ENCODE assay signal across 8 mouse cellular contexts in the genomic region with DNA sequence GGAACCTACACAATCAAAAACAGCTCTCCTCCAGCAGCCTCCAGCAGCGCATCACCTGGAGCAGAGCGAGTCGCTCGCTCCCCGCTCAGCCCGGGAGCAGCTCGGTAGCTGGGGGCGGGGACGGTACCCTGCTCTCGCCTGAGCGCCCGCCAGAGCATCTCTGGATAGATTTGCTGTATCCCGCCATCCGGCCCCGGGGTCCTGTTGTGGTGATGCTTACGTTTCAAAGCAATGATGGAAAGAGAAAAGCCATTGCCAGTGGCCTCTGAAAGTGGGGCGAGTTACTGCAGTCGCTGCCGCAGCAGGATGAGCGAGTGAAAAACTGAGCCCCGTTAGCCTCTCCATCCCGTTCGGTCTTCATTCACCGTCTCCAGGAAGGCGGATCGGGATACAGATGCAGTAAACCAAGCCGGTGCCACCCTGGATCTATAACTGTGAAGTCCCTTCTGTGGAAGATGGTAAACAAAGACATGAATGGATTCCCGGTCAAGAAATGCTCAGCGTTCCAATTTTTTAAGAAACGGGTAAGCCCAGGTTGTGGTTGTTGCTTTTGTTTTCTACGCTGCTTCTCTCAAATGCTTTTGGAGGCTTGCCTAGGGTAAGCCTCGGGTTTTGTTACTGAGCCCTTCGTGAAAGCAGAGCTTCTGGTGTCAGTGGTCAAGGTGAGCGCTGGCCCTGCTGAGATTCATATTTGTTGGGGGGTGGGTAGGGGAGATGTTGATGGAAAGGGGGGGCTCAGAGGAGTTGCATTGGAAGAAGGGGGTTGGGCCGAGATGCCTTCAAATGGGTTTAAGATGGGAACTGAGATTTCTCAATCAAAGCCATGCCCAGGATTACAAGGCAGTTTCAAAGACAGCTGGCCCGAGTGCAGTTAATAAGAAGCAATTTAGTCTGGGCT. TPM values are rescaled to one million over a fixed set of nuclear protein-coding genes. Genes with fewer than 3 reads are reported as not detected.
DNase-seq lines count a peak whose midpoint lies in the region; ATAC-seq and TF ChIP-seq lines count a peak whose summit lies in the region.

A gene (plus strand): TSS at position 1 of the 898 bp plus-strand sequence.

- peak; percentile 69 for ATAC-seq in activated CD4-positive, CD25-positive, alpha-beta regulatory T cell, adult 4 months
- ATAC-seq in intestine, postnatal 0 days: no peak
- ATAC-seq in liver, embryonic 14.5 days (ENCODE audit: insufficient read depth): no peak
- no peak; the same call in 1 of the 2 replicates for ATAC-seq in granulocyte monocyte progenitor cell, adult 5-6 weeks (replicated peaks; ENCODE audit: poor library complexity, severe bottlenecking)

- H3K4me2 ChIP-seq in CH12.LX (ENCODE audit: insufficient read depth, low read depth, poor library complexity, severe bottlenecking): peak within 1 kb of the TSS; percentile 47
- H3K4me2 ChIP-seq in intestine, postnatal 0 days (replicated peaks; ENCODE audit: low read depth): peak within 1 kb of the TSS; percentile 67
- H3K4me2 ChIP-seq in liver, embryonic 14.5 days (ENCODE audit: low read depth): peak within 1 kb of the TSS; percentile 34

- no peaks in the 10 kb centered on the region for H3K36me3 ChIP-seq in CH12.LX (replicated peaks in 1 of 2; ENCODE audit: control insufficient read depth in 1 of 2, insufficient read depth in 1 of 2, low read length in 1 of 2)
- H3K36me3 ChIP-seq in intestine, postnatal 0 days (ENCODE audit: control insufficient read depth, insufficient read depth): no peaks in the 10 kb centered on the region
- H3K36me3 ChIP-seq in liver, embryonic 14.5 days (replicated peaks; ENCODE audit: control insufficient read depth, insufficient read depth, low read depth): no peaks in the 10 kb centered on the region

- no peaks in the 10 kb centered on the region for H3K9me3 ChIP-seq in CH12.LX (replicated peaks; ENCODE audit: low read length)
- H3K9me3 ChIP-seq in intestine, postnatal 0 days (ENCODE audit: control insufficient read depth): no peaks in the 10 kb centered on the region
- H3K9me3 ChIP-seq in liver, embryonic 14.5 days (ENCODE audit: control insufficient read depth, low read length): no peaks in the 10 kb centered on the region

- TF ChIP-seq EP300 in CH12.LX (IDR thresholded peaks at IDR 0.05; ENCODE audit: low read length): no peak
- TF ChIP-seq EP300 in liver, embryonic 14.5 days (IDR thresholded peaks at IDR 0.05; ENCODE audit: low read depth): no peak

- dilution Hi-C loops in CH12.LX (cut with MboI; ENCODE audit: extremely low pct_ligation_motif_present, extremely low pct_unique_long_range_greater_than_20kb, low sequenced_read_pairs): no loop called here

- TF ChIP-seq POLR2A in CH12.LX (IDR thresholded peaks at IDR 0.05; ENCODE audit: low read depth, low read length): no peak
- TF ChIP-seq POLR2A in olfactory bulb, adult 2 months (IDR thresholded peaks at IDR 0.05; ENCODE audit: insufficient read depth, low read depth, low read length): no peak

- in situ Hi-C loops in CH12.LX (cut with MboI; ENCODE audit: low pct_ligation_motif_present, low pct_unique_long_range_greater_than_20kb, low sequenced_read_pairs): no loop called here

- no peak for TF ChIP-seq CTCF in CH12.LX (conservative IDR thresholded peaks at IDR 0.05 in 1 of 2, IDR thresholded peaks at IDR 0.05 in 1 of 2; ENCODE audit: low read depth in 2 of 2, low read length in 2 of 2)
- no peak for TF ChIP-seq CTCF in intestine, postnatal 0 days (IDR thresholded peaks at IDR 0.05; ENCODE audit: low read depth)
- no peak for TF ChIP-seq CTCF in liver, embryonic 14.5 days (IDR thresholded peaks at IDR 0.05; ENCODE audit: low read depth)
- no peak for TF ChIP-seq CTCF in olfactory bulb, adult 2 months (IDR thresholded peaks at IDR 0.05; ENCODE audit: insufficient read depth, low read depth, low read length)

- no peak within 1 kb of the TSS for H3K4me3 ChIP-seq in CH12.LX (replicated peaks in 1 of 3; ENCODE audit: low read depth in 2 of 3, low read length in 2 of 3, poor library complexity in 1 of 3)
- H3K4me3 ChIP-seq in intestine, postnatal 0 days (ENCODE audit: low read depth, low read length): peak within 1 kb of the TSS; percentile 38
- H3K4me3 ChIP-seq in liver, embryonic 14.5 days (ENCODE audit: insufficient read depth in 1 of 2, low read depth in 2 of 2, low read length in 2 of 2): peak within 1 kb of the TSS; percentile 8 to 10; a peak in 1 of 4 replicates
- peak within 1 kb of the TSS; percentile 67 for H3K4me3 ChIP-seq in olfactory bulb, adult 2 months (ENCODE audit: insufficient read depth, low read depth, low read length)

- H3K4me1 ChIP-seq in CH12.LX (ENCODE audit: control insufficient read depth in 1 of 2, insufficient read depth in 2 of 2): no peaks in the 10 kb centered on the region
- 0 out of 2 replicates have a peak, but pooled peaks cover 5% of the 10 kb centered on the region for H3K4me1 ChIP-seq in intestine, postnatal 0 days (replicated peaks; ENCODE audit: control insufficient read depth, insufficient read depth, low read length)
- no peaks in the 10 kb centered on the region for H3K4me1 ChIP-seq in liver, embryonic 14.5 days (replicated peaks; ENCODE audit: control insufficient read depth in 2 of 2, insufficient read depth in 2 of 2, low read length in 1 of 2)
- peaks cover 3% of the 10 kb centered on the region; the same call in 1 of the 2 replicates for H3K4me1 ChIP-seq in olfactory bulb, adult 2 months (ENCODE audit: control insufficient read depth, insufficient read depth, low read length)

- WGBS in intestine, postnatal 0 days: 5% methylated on average over 36 of the region's 36 CpGs
- 3% methylated on average over 36 of the region's 36 CpGs for WGBS in liver, embryonic 14.5 days (ENCODE audit: insufficient replicate concordance)
- 2% methylated on average over 36 of the region's 36 CpGs for WGBS in olfactory bulb, adult 2 months

- intact Hi-C loops in gastrocnemius, postnatal 36 days (cut with DNase I): no loop called here

- no peak for TF ChIP-seq RAD21 in CH12.LX (IDR thresholded peaks at IDR 0.05; ENCODE audit: low read depth, low read length)

- H3K27ac ChIP-seq in CH12.LX (ENCODE audit: insufficient read depth, low read depth): no peak within 1 kb of the TSS
- no peak within 1 kb of the TSS for H3K27ac ChIP-seq in intestine, postnatal 0 days (ENCODE audit: low read depth, low read length)
- H3K27ac ChIP-seq in liver, embryonic 14.5 days: no peak within 1 kb of the TSS
- peak within 1 kb of the TSS; percentile 75 for H3K27ac ChIP-seq in olfactory bulb, adult 2 months (ENCODE audit: insufficient read depth, low read depth, low read length)

- no peaks in the 10 kb centered on the region for H3K27me3 ChIP-seq in CH12.LX (replicated peaks)
- no peaks in the 10 kb centered on the region; the same call in 1 of the 2 replicates for H3K27me3 ChIP-seq in intestine, postnatal 0 days (replicated peaks; ENCODE audit: control insufficient read depth, insufficient read depth, low read length)
- H3K27me3 ChIP-seq in liver, embryonic 14.5 days (ENCODE audit: control insufficient read depth, insufficient read depth, low read length): peaks cover 18% of the 10 kb centered on the region

- no peaks in the 10 kb centered on the region for H3K79me2 ChIP-seq in CH12.LX (replicated peaks; ENCODE audit: control insufficient read depth, extremely low read depth, insufficient read depth, poor library complexity, severe bottlenecking)

- no peak for DNase-seq in CH12.LX (ENCODE audit: extremely low read depth)
- peak; percentile 59 for DNase-seq in embryo, embryonic 10.5 days (ENCODE audit: low spot score)
- peak in 1 of 2 experiments; percentile 18 for DNase-seq in gastrocnemius, postnatal 36 days
- DNase-seq in liver, embryonic 14.5 days (ENCODE audit: low read depth in 3 of 3, low spot score in 3 of 3): no peak

- H3K9ac ChIP-seq in CH12.LX (ENCODE audit: insufficient read depth, low read depth): no peak within 1 kb of the TSS
- 0 out of 2 replicates have a peak within 1 kb of the TSS, but pooled peaks have one; percentile 12 for H3K9ac ChIP-seq in intestine, postnatal 0 days (ENCODE audit: low read depth, low read length)
- H3K9ac ChIP-seq in liver, embryonic 14.5 days (replicated peaks): no peak within 1 kb of the TSS

TF ChIP-seq in CH12.LX, 34 proteins besides CTCF, POLR2A, EP300 and RAD21 (continues in another document):
- no peak for TF ChIP-seq MEF2A (IDR thresholded peaks at IDR 0.05; ENCODE audit: borderline replicate concordance, low read depth, low read length)
- no peak for TF ChIP-seq UBTF (IDR thresholded peaks at IDR 0.05; ENCODE audit: low read depth, low read length)
- no peak for TF ChIP-seq MAZ (IDR thresholded peaks at IDR 0.05; ENCODE audit: low read depth, low read length)
- TF ChIP-seq CHD1 (IDR thresholded peaks at IDR 0.05; ENCODE audit: low read depth, low read length): no peak
- no peak for TF ChIP-seq ZKSCAN1 (IDR thresholded peaks at IDR 0.05; ENCODE audit: borderline replicate concordance, low read depth, low read length)
- no peak for TF ChIP-seq POLR2AphosphoS2 (IDR thresholded peaks at IDR 0.05; ENCODE audit: low read depth, low read length)
- TF ChIP-seq PAX5 (IDR thresholded peaks at IDR 0.05; ENCODE audit: low read length): no peak
- TF ChIP-seq IRF4 (IDR thresholded peaks at IDR 0.05; ENCODE audit: low read depth, low read length): no peak
- TF ChIP-seq SIN3A (IDR thresholded peaks at IDR 0.05; ENCODE audit: low read length): no peak
- TF ChIP-seq RCOR1 (conservative IDR thresholded peaks at IDR 0.05; ENCODE audit: low read depth, low read length): no peak
- TF ChIP-seq NRF1 (IDR thresholded peaks at IDR 0.05; ENCODE audit: low read depth, low read length): no peak
- no peak for TF ChIP-seq HCFC1 (IDR thresholded peaks at IDR 0.05; ENCODE audit: low read depth, low read length)
- no peak for TF ChIP-seq CHD2 (IDR thresholded peaks at IDR 0.05; ENCODE audit: low read length)
- no peak for TF ChIP-seq USF2 (conservative IDR thresholded peaks at IDR 0.05; ENCODE audit: low read depth, low read length)
- no peak for TF ChIP-seq JUND (conservative IDR thresholded peaks at IDR 0.05; ENCODE audit: low read depth, low read length)

RNA-seq across cellular contexts. Expression of the gene that starts here (rescaled TPM):
- 0.76 and 0.97 TPM in 2 replicates for total RNA-seq in CH12.LX (2012; rRNA removed)
- total RNA-seq in CH12.LX (2014; rRNA removed): 16.0 and 16.1 TPM in 2 replicates
- polyA plus RNA-seq in CH12.LX (2012; ENCODE audit: insufficient read length, low read depth): 4.3 and 4.6 TPM in 2 replicates
- 10 to 100 TPM; 34.8 to 57.5 TPM for polyA plus RNA-seq in activated CD4-positive, CD25-positive, alpha-beta regulatory T cell, adult 4 months (2017; shearing (Covaris generic))
- 100 to 1,000 TPM; 192 to 226 TPM for total RNA-seq in gastrocnemius, postnatal 36 days (2021)
- 118 and 162 TPM in 2 replicates for polyA plus RNA-seq in intestine, postnatal 0 days (2015; fragmentation: Nextera tagmentation; extraction: Ambion mirVana)
- 5.3 and 8.5 TPM in 2 replicates for polyA plus RNA-seq in liver, embryonic 14.5 days (2012; rRNA removed)
- polyA plus RNA-seq in liver, embryonic 14.5 days (2014; fragmentation: Nextera tagmentation; extraction: Ambion mirVana): 9.2 and 10.3 TPM in 2 replicates
- polyA plus RNA-seq in olfactory bulb, adult 2 months (2012; ENCODE audit: insufficient read depth, insufficient read length, low replicate concordance, missing spikeins): not detected in 2 replicates
- 1.2 and 8.2 TPM in 2 replicates for total RNA-seq in granulocyte monocyte progenitor cell, adult 5-6 weeks (2014; fragmentation: Nextera tagmentation)
- 8.5 and 12.6 TPM in 2 replicates for total RNA-seq in granulocyte monocyte progenitor cell, adult 5-6 weeks (2017)

Comparison
In these comparisons a context has a peak if more than half of its experiments do, and no peak if none do; other contexts are left out.
1. RNA of the gene that starts here (total RNA-seq): 192 to 226 TPM in gastrocnemius, postnatal 36 days; 0.76 to 16.1 TPM in CH12.LX and 1.2 to 12.6 TPM in granulocyte monocyte progenitor cell, adult 5-6 weeks; every median in the first group is over 10 times any median in the second.
2. H3K4me3 ChIP-seq: peak in intestine, postnatal 0 days (single experiment), liver, embryonic 14.5 days (2 of 2) and olfactory bulb, adult 2 months (single experiment); none in CH12.LX (0 of 3).
3. Peak in every context shown above with its lines, with median percentiles within 50 percentile points of each other: H3K4me2 ChIP-seq.